Comparison of ENCODE assay signal across 23 mouse cellular contexts in genomic region chr4:58086151-58086550, GRCm38 (mm10).
A peak's percentile ranks its signal among the peaks of the same experiment; 100 is the strongest.
DNase-seq lines count a peak whose midpoint lies in the region; ATAC-seq and TF ChIP-seq lines count a peak whose summit lies in the region.
"Had no signal": no experiment of that assay in that cellular context is flagged by ENCODE, and none has a peak within 500 bp of the region (broad histone marks: within the 10 kb centered on the region; RNA-seq: fewer than 3 reads in every experiment).

No protein-coding gene starts in this region.

- DNase-seq in heart, adult 2 months: no peak
- DNase-seq in heart, embryonic 10.5 days (ENCODE audit: low spot score): no peak
- peak; percentile 32 for DNase-seq in kidney, adult 2 months
- DNase-seq in cerebellum, adult 2 months: no peak
- no peak for DNase-seq in ovary, postnatal 14 days (ENCODE audit: low spot score)
- DNase-seq: B cell, adult 2 months; cerebellum, adult 8-10 months; gastrocnemius, postnatal 25 days; kidney, adult 8-10 months; kidney, postnatal 4 days; layer of hippocampus, adult 9-11 months; left cerebral cortex, postnatal 4 days; liver; right cerebral cortex, postnatal 25 days had no signal

- peak; percentile 28; the same call in 1 of the 2 replicates for TF ChIP-seq CTCF in heart, adult 2 months (IDR thresholded peaks at IDR 0.05)
- no peak for TF ChIP-seq CTCF in kidney, adult 2 months (conservative IDR thresholded peaks at IDR 0.05; ENCODE audit: insufficient read depth, insufficient read length, low read depth, low read length)
- no peak for TF ChIP-seq CTCF in cerebellum, adult 2 months (IDR thresholded peaks at IDR 0.05; ENCODE audit: borderline replicate concordance, insufficient read depth, low read depth, low read length)

- H3K27ac ChIP-seq in heart, adult 2 months: peak overlapping the region; percentile 26
- no peak overlapping the region for H3K27ac ChIP-seq in heart, embryonic 10.5 days
- H3K27ac ChIP-seq in kidney, adult 2 months (ENCODE audit: insufficient read depth, low read depth, low read length): no peak overlapping the region
- no peak overlapping the region for H3K27ac ChIP-seq in kidney, embryonic 14.5 days (ENCODE audit: low read depth, low read length)
- no peak overlapping the region for H3K27ac ChIP-seq in cerebellum, adult 2 months (ENCODE audit: insufficient read depth, low read length)
- H3K27ac ChIP-seq: hindbrain, embryonic 14.5 days; left cerebral cortex, adult 2 months; midbrain, embryonic 10.5 days; stomach, embryonic 15.5 days had no signal

- no peaks in the 10 kb centered on the region; the same call in 1 of the 2 replicates for H3K9me3 ChIP-seq in heart, embryonic 10.5 days
- H3K9me3 ChIP-seq in kidney, embryonic 14.5 days (ENCODE audit: control insufficient read depth, low read length): no peaks in the 10 kb centered on the region
- no peaks in the 10 kb centered on the region for H3K9me3 ChIP-seq in megakaryocyte, embryonic 14.5 days
- H3K9me3 ChIP-seq: midbrain, embryonic 10.5 days; stomach, embryonic 15.5 days had no signal

- no peak for TF ChIP-seq POLR2A in heart, adult 2 months (IDR thresholded peaks at IDR 0.05; ENCODE audit: insufficient read depth, low read depth, low read length)
- TF ChIP-seq POLR2A in kidney, adult 2 months (IDR thresholded peaks at IDR 0.05; ENCODE audit: low read depth, low read length): no peak
- no peak for TF ChIP-seq POLR2A in cerebellum, adult 2 months (IDR thresholded peaks at IDR 0.05; ENCODE audit: borderline replicate concordance, insufficient read depth, low read length)

- H3K4me3 ChIP-seq in heart, adult 2 months: peak overlapping the region; percentile 26; the same call in 1 of the 2 replicates
- no peak overlapping the region for H3K4me3 ChIP-seq in heart, embryonic 10.5 days
- H3K4me3 ChIP-seq in kidney, adult 2 months (ENCODE audit: insufficient read depth, low read depth, low read length): no peak overlapping the region
- no peak overlapping the region for H3K4me3 ChIP-seq in kidney, embryonic 14.5 days (ENCODE audit: low read length)
- H3K4me3 ChIP-seq in megakaryocyte, embryonic 14.5 days (replicated peaks): peak overlapping the region; percentile 70
- H3K4me3 ChIP-seq in cerebellum, adult 2 months (replicated peaks; ENCODE audit: insufficient read depth, low read depth, low read length): no peak overlapping the region
- H3K4me3 ChIP-seq: erythroblast, embryonic 14.5 days; left cerebral cortex, adult 2 months; midbrain, embryonic 10.5 days; stomach, embryonic 15.5 days had no signal

- no peak for TF ChIP-seq EP300 in heart, adult 2 months (IDR thresholded peaks at IDR 0.05; ENCODE audit: insufficient read depth, low read depth, low read length)

- no peak overlapping the region for H3K9ac ChIP-seq in heart, adult 2 months (ENCODE audit: low read depth, low read length)
- H3K9ac ChIP-seq in kidney, embryonic 14.5 days (ENCODE audit: low read depth, low read length): no peak overlapping the region
- H3K9ac ChIP-seq: hindbrain, embryonic 14.5 days; stomach, embryonic 15.5 days had no signal

- no peaks in the 10 kb centered on the region for H3K4me1 ChIP-seq in heart, adult 2 months (ENCODE audit: control insufficient read depth, insufficient read depth, low read length)
- no peaks in the 10 kb centered on the region for H3K4me1 ChIP-seq in heart, embryonic 10.5 days
- no peaks in the 10 kb centered on the region for H3K4me1 ChIP-seq in kidney, adult 2 months (ENCODE audit: control insufficient read depth, insufficient read depth, low read length)
- H3K4me1 ChIP-seq in kidney, embryonic 14.5 days (ENCODE audit: control insufficient read depth, insufficient read depth, low read length): no peaks in the 10 kb centered on the region
- peaks cover 40% of the 10 kb centered on the region for H3K4me1 ChIP-seq in megakaryocyte, embryonic 14.5 days
- H3K4me1 ChIP-seq in cerebellum, adult 2 months (ENCODE audit: control insufficient read depth, insufficient read depth, low read length): no peaks in the 10 kb centered on the region
- H3K4me1 ChIP-seq: midbrain, embryonic 10.5 days; stomach, embryonic 15.5 days had no signal

- no peaks in the 10 kb centered on the region for H3K27me3 ChIP-seq in heart, adult 2 months (ENCODE audit: control insufficient read depth, insufficient read depth, low read length)
- no peaks in the 10 kb centered on the region for H3K27me3 ChIP-seq in heart, embryonic 10.5 days (ENCODE audit: insufficient read depth, poor library complexity, severe bottlenecking)
- H3K27me3 ChIP-seq in kidney, adult 2 months (replicated peaks; ENCODE audit: control insufficient read depth, insufficient read depth, low read length): no peaks in the 10 kb centered on the region
- H3K27me3 ChIP-seq in kidney, embryonic 14.5 days (ENCODE audit: control insufficient read depth, insufficient read depth, low read length): no peaks in the 10 kb centered on the region
- no peaks in the 10 kb centered on the region for H3K27me3 ChIP-seq in megakaryocyte, embryonic 14.5 days (replicated peaks)
- H3K27me3 ChIP-seq in cerebellum, adult 2 months (ENCODE audit: control insufficient read depth, insufficient read depth, low read length): no peaks in the 10 kb centered on the region
- H3K27me3 ChIP-seq: stomach, embryonic 15.5 days had no signal

- no peaks in the 10 kb centered on the region for H3K79me2 ChIP-seq in heart, adult 2 months (replicated peaks; ENCODE audit: control insufficient read depth, insufficient read depth, low read length)

- no peak for ATAC-seq in kidney, embryonic 14.5 days (ENCODE audit: low FRiP score, low TSS enrichment)
- no peak for ATAC-seq in megakaryocyte, adult 5-6 weeks (ENCODE audit: poor library complexity, severe bottlenecking)
- ATAC-seq: forebrain, embryonic 14.5 days had no signal

- H3K36me3 ChIP-seq in heart, adult 2 months (ENCODE audit: control insufficient read depth, insufficient read depth, low read length): no peaks in the 10 kb centered on the region; the same call in 1 of the 2 replicates
- H3K36me3 ChIP-seq in heart, embryonic 10.5 days: 0 out of 2 replicates have a peak, but pooled peaks cover 6% of the 10 kb centered on the region
- H3K36me3 ChIP-seq in kidney, adult 2 months (ENCODE audit: control insufficient read depth, insufficient read depth, low read length): no peaks in the 10 kb centered on the region
- no peaks in the 10 kb centered on the region; the same call in 1 of the 2 replicates for H3K36me3 ChIP-seq in kidney, embryonic 14.5 days (ENCODE audit: control insufficient read depth, insufficient read depth, low read length)
- no peaks in the 10 kb centered on the region for H3K36me3 ChIP-seq in megakaryocyte, embryonic 14.5 days (replicated peaks; ENCODE audit: low read length)
- H3K36me3 ChIP-seq: midbrain, embryonic 10.5 days; stomach, embryonic 15.5 days had no signal

- WGBS in heart, adult 2 months: 30% methylated on average over 4 of the region's 4 CpGs
- 64% methylated on average over 4 of the region's 4 CpGs for WGBS in heart, embryonic 10.5 days
- 63% methylated on average over 4 of the region's 4 CpGs for WGBS in kidney, adult 2 months
- WGBS in kidney, embryonic 14.5 days: 70% methylated on average over 4 of the region's 4 CpGs
- 90% methylated on average over 4 of the region's 4 CpGs for WGBS in cerebellum, adult 2 months

- no peak overlapping the region for H3K4me2 ChIP-seq in kidney, embryonic 14.5 days (replicated peaks; ENCODE audit: low read depth, low read length)
- H3K4me2 ChIP-seq: hindbrain, embryonic 14.5 days; stomach, embryonic 15.5 days had no signal

- intact Hi-C loops in heart, adult 2 months (cut with DNase I): no loop called here

Comparison
In these comparisons a context has a peak if more than half of its experiments do, and no peak if none do; other contexts are left out.
1. H3K4me3 ChIP-seq: peak in heart, adult 2 months (single experiment) and megakaryocyte, embryonic 14.5 days (single experiment); none in heart, embryonic 10.5 days (single experiment), kidney, adult 2 months (single experiment), kidney, embryonic 14.5 days (single experiment) and cerebellum, adult 2 months (single experiment).